Mouse (Mus musculus) ES-E14 (cell line): ENCODE results near the gene Uaca.

ENCODE experiments used
- HCFC1 ChIP-seq: IDR thresholded peaks from 2 replicates; pipeline ENCODE4 v1.6.1; 2012; ENCODE audit warnings: low read length, inconsistent platforms, borderline replicate concordance; ENCODE audit not compliant: insufficient read depth
- MAFK ChIP-seq: IDR thresholded peaks from 2 replicates; pipeline ENCODE4 v1.6.1; 2014; ENCODE audit warnings: mild to moderate bottlenecking, low read depth, low read length, inconsistent platforms; ENCODE audit not compliant: insufficient read depth
- ZC3H11A ChIP-seq: IDR thresholded peaks from 2 replicates; pipeline ENCODE4 v1.6.1; 2012; ENCODE audit warnings: low read depth, mild to moderate bottlenecking, inconsistent platforms, low read length, borderline replicate concordance

DNA sequence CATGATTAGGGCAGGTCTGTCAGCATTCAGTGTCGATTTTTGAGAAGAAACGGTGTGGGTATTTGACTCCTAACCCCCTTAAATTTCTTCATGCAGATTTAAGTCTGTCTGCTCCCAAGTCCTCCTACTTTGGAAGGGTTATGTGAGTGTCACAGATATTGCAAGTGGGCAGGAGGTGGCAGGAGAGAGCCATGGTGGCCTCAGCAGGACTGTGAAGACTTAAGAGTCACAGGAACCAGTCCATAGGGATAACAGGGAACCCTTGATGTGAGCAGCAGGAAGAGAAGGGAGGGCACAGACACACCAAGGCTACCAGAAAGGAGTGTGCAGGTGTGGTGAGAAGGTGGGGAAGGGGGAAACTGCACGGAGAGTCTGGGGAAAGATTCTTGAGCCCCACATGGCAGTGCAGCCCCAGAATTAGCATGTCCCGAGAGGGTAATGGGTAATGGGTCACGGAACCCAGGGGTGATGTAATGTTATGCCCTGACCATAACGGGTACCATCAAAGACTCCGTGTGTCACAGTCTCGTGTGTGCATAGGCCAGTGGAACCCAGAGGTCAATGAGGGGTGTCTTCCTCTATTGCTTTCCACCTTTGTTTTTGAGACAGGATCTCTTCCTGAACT lies 101.3 kb downstream of the Uaca start:
- TF ChIP-seq ZC3H11A, result peak; percentile 41; the same call in 1 of the 2 replicates
- no peak for TF ChIP-seq MAFK
- TF ChIP-seq HCFC1, result no peak
